Mouse (Mus musculus) heart, postnatal 0 days (tissue): ENCODE measurements around the gene Rab24. TPM values are rescaled to one million over a fixed set of nuclear protein-coding genes. Genes with fewer than 3 reads are reported as not detected.

Source experiments
- ATAC-seq: fragments of 200-750 bp; cut with Nextera tagmentation; 2 replicates; pipeline ENCODE4 v1.8.0; 2017; ENCODE audit warnings: low read depth, moderate number of reproducible peaks, moderate library complexity; ENCODE audit not compliant: insufficient read depth
- DNase-seq: peaks from one replicate; pipeline ENCODE4 v3.0.0-alpha.2; 2016; ENCODE audit warnings: low spot score
- H3K27ac ChIP-seq: fragments of 300-500 bp; sonication (generic); 2 replicates; pipeline ENCODE4 v1.5.1; 2014; ENCODE audit warnings: low read depth, mild to moderate bottlenecking
- H3K27me3 ChIP-seq: fragments of 300-500 bp; sonication (generic); 2 replicates; pipeline ENCODE4 v1.6.1; 2014; ENCODE audit warnings: low read length, mixed read lengths; ENCODE audit not compliant: control insufficient read depth, insufficient read depth
- H3K36me3 ChIP-seq: fragments of 300-500 bp; sonication (generic); replicated peaks from 2 replicates; pipeline ENCODE4 v1.6.1; 2014; ENCODE audit warnings: low read length, mixed read lengths; ENCODE audit not compliant: control insufficient read depth, insufficient read depth
- H3K4me1 ChIP-seq: fragments of 300-500 bp; sonication (generic); 2 replicates; pipeline ENCODE4 v1.6.1; 2014; ENCODE audit warnings: antibody characterized with exemption; ENCODE audit not compliant: control insufficient read depth, insufficient read depth
- H3K4me2 ChIP-seq: fragments of 300-500 bp; sonication (generic); 2 replicates; pipeline ENCODE4 v1.6.1; 2014; ENCODE audit warnings: low read depth, mild to moderate bottlenecking, low read length, moderate library complexity
- H3K4me3 ChIP-seq: fragments of 300-500 bp; sonication (generic); 2 replicates; pipeline ENCODE4 v1.5.1; 2014; ENCODE audit warnings: low read depth, low read length
- H3K9ac ChIP-seq: fragments of 300-500 bp; sonication (generic); replicated peaks from 2 replicates; pipeline ENCODE4 v1.6.1; 2014; ENCODE audit warnings: low read depth, low read length, mixed read lengths
- H3K9me3 ChIP-seq: fragments of 300-500 bp; sonication (generic); replicated peaks from 2 replicates; pipeline ENCODE4 v1.6.1; 2016; ENCODE audit warnings: low read length; ENCODE audit not compliant: control insufficient read depth
- CTCF ChIP-seq: IDR thresholded peaks from 2 replicates; pipeline ENCODE4 v1.5.1; 2016; ENCODE audit warnings: antibody characterized with exemption, control low read depth, low read depth
- EP300 ChIP-seq: IDR thresholded peaks from 2 replicates; pipeline ENCODE4 v1.6.1; 2016; ENCODE audit warnings: antibody characterized with exemption, low read depth
- WGBS: fragments of 180-500 bp; shearing (Covaris S2); extraction: QIAGEN DNeasy Blood & Tissue Kit; methylation state at CpG from one replicate; pipeline ENCODE4 v1.1.7; 2014; 5-methylcytosine and 5-hydroxymethylcytosine counted together
- polyA plus RNA-seq: library from polyadenylated mRNA; unstranded; fragments of >200 nt; fragmentation: Nextera tagmentation; extraction: Ambion mirVana; gene quantifications from 2 replicates; pipeline ENCODE4 v1.2.1, GENCODE M21; 2015
- total RNA-seq: library from RNA; depleted of rRNA; stranded (reverse); fragments of >200 nt; gene quantifications from 2 replicates; pipeline ENCODE4 v1.2.3, GENCODE M21; 2014; ENCODE audit warnings: low replicate concordance; rRNA removed

Rab24 gene
- total RNA-seq (69.2 and 74.5 TPM in 2 replicates), polyA plus RNA-seq (53.0 and 59.9 TPM in 2 replicates)

DNA sequence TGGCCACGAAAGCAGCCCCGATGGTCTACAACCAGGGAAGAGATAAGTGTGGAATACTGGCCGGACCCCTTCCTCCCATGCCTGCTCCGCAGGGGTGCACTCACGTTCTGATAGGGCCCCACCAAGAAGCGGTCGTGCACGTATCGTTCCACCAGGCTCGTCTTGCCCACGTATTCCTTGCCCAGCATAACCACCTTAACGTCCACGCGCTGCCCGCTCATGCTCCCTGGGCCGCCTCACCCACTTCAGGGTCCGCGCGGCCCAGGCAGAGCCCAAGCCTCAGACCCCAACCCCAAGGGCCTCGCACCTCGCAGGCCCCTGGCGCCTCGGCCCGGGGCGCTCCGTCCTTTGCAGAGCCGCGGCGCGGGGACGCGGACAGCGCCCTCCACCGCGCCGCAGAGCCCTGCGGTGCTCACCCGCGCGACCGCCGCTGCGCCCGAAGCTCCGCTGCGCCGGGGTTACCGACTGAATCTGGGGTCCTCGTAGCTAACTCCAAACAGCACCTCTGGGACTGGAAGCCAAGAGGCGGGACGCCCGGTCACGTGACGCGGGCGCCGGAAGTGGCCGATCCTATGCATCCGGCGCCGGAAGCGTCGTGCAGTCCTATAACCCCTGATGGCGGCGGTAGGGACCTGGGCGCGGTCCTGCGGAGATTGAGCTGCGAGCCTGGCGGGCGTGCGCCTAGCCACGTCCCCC lies at the start of gene Rab24:
Gene Rab24 (minus strand): TSS at position 513 of the 696 bp plus-strand sequence.
- Histone ChIP-seq H3K4me1 (peaks cover 10% of the 10 kb centered on the region), H3K4me2 (peak within 1 kb of the TSS; percentile 95), H3K27me3 (no peaks in the 10 kb centered on the region), H3K4me3 (peak within 1 kb of the TSS; percentile 82), H3K9me3 (no peaks in the 10 kb centered on the region), H3K9ac (peak within 1 kb of the TSS; percentile 90), H3K36me3 (peaks cover 39% of the 10 kb centered on the region), H3K27ac (peak within 1 kb of the TSS; percentile 75)
- ATAC-seq: peak; percentile 94
- 0% methylated on average over 70 of the region's 73 CpGs for WGBS
- peak; percentile 87 for DNase-seq
- TF ChIP-seq EP300 (no peak), CTCF (no peak)

DNA sequence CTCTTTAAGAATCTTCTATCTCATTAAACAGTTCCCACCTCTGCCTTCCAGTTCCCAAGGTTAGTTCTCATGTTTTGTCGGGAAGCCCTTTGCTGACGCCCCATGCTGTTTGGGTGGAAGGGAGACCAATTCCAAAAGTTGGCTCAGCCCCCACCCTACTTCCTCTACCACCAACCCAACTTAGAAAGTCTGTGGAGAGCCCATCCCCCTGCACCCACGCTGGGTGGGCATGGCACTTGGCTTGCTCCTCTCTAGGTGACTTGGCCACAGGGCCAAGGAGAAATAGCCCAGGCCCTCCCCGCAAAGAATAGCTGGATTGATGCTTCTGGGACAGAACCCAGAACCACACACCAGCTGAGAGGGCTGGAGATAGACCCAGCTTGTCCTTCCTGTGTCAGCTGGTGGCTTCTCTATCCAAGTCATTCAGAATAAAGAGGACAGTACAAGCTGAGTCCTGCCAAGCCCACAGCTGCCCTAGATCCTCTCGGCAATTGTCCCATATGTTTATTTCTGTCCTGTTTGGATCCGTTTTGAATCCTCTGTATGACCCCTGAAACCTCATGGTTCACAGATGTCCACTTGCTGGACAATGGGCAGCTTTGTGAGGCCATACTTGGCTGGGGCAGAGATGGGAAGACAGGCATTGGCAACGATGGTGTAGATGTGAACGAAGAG lies 49.4 kb upstream of the Rab24 start:
- Histone ChIP-seq H3K9me3 (no peaks in the 10 kb centered on the region), H3K9ac (no peak overlapping the region), H3K27me3 (peaks cover 28% of the 10 kb centered on the region; the same call in 1 of the 2 replicates), H3K27ac (no peak overlapping the region), H3K4me1 (no peaks in the 10 kb centered on the region), H3K4me3 (no peak overlapping the region), H3K36me3 (no peaks in the 10 kb centered on the region), H3K4me2 (peak overlapping the region; percentile 29; the same call in 1 of the 2 replicates)
- TF ChIP-seq CTCF: no peak
- TF ChIP-seq EP300: no peak
- no peak for DNase-seq
- no peak for ATAC-seq
- WGBS: 62% methylated on average over 8 of the region's 8 CpGs

GRCm38 (mm10) chr13:55370234-55370633 lies 48.5 kb upstream of the Rab24 start:
- Histone ChIP-seq H3K4me2 (peak overlapping the region; percentile 29), H3K4me3 (peak overlapping the region; percentile 29; the same call in 1 of the 2 replicates), H3K9ac (no peak overlapping the region), H3K9me3 (no peaks in the 10 kb centered on the region), H3K4me1 (no peaks in the 10 kb centered on the region), H3K36me3 (no peaks in the 10 kb centered on the region), H3K27me3 (peaks cover 23% of the 10 kb centered on the region; the same call in 1 of the 2 replicates), H3K27ac (no peak overlapping the region)
- DNase-seq (no peak), ATAC-seq (peak; percentile 30; the same call in 1 of the 2 replicates)
- WGBS: 22% methylated on average over 3 of the region's 3 CpGs
- TF ChIP-seq EP300: no peak
- TF ChIP-seq CTCF: no peak

GRCm38 (mm10) chr13:55369531-55370114 lies 47.9 kb upstream of the Rab24 start, which contains the start of gene Rgs14:
Gene Rgs14, plus strand, starts transcription at chr13:55369732.
- ATAC-seq: no peak
- peak within 1 kb of the TSS; percentile 29 for H3K4me2 ChIP-seq
- H3K9ac ChIP-seq: no peak within 1 kb of the TSS
- no peak within 1 kb of the TSS for H3K27ac ChIP-seq
- H3K27me3 ChIP-seq: peaks cover 23% of the 10 kb centered on the region; the same call in 1 of the 2 replicates
- H3K36me3 ChIP-seq: no peaks in the 10 kb centered on the region
- H3K4me1 ChIP-seq: no peaks in the 10 kb centered on the region
- WGBS: 43% methylated on average over 13 of the region's 13 CpGs
- H3K9me3 ChIP-seq: no peaks in the 10 kb centered on the region
- H3K4me3 ChIP-seq: peak within 1 kb of the TSS; percentile 29
- no peak for DNase-seq
- TF ChIP-seq EP300: no peak
- no peak for TF ChIP-seq CTCF

- DNase-seq (no peak), ATAC-seq (no peak)
- peaks cover 11% of the 10 kb centered on the region; the same call in 1 of the 2 replicates for H3K27me3 ChIP-seq
- WGBS: 70% methylated on average over 7 of the region's 7 CpGs
- TF ChIP-seq CTCF: no peak
- no peak for TF ChIP-seq EP300
- no peak overlapping the region for H3K4me2 ChIP-seq
- H3K4me1 ChIP-seq: no peaks in the 10 kb centered on the region
- H3K9me3 ChIP-seq: no peaks in the 10 kb centered on the region
- H3K4me3 ChIP-seq: no peak overlapping the region
- no peaks in the 10 kb centered on the region for H3K36me3 ChIP-seq
- no peak overlapping the region for H3K9ac ChIP-seq
- H3K27ac ChIP-seq: no peak overlapping the region
These were observed 46.7 kb upstream of the Rab24 start for GRCm38 (mm10) chr13:55368401-55368800.
